Mouse (Mus musculus) heart, adult 18-20 months (tissue): Measurements from ENCODE around the gene Mpg. TPM values are rescaled to one million over a fixed set of nuclear protein-coding genes. Genes with fewer than 3 reads are reported as not detected.
A peak's percentile ranks its signal among the peaks of the same experiment; 100 is the strongest.

ENCODE experiments used
- DNase-seq, 2 experiments: peaks; one replicate each; pipeline ENCODE4 v3.0.0; 2021 to 2022; ENCODE audit warnings: mixed read lengths in 1 of 2
- total RNA-seq, 2 experiments: library from RNA; stranded (reverse); gene quantifications; 2 replicates each; pipeline ENCODE4 v1.2.3; 2021

Gene Mpg
- total RNA-seq, 2 experiments from 2014 or later: 5.6 TPM

- no peak for DNase-seq
Measured at GRCm38 (mm10) chr11:32201922-32202685, 24.2 kb upstream of the Mpg start.

GRCm38 (mm10) chr11:32205058-32205873 lies 21.0 kb upstream of the Mpg start, which contains the start of gene Snrnp25:
Gene Snrnp25, plus strand, starts transcription at chr11:32205415.
- peak; percentile 97 to 98 for DNase-seq

GRCm38 (mm10) chr11:32210623-32211022 lies 15.7 kb upstream of the Mpg start:
- no peak for DNase-seq

GRCm38 (mm10) chr11:32215372-32216162 lies 10.7 kb upstream of the Mpg start:
- no peak for DNase-seq

- peak; percentile 70 to 89 for DNase-seq
Measured at GRCm38 (mm10) chr11:32216851-32217250, 9.5 kb upstream of the Mpg start.

GRCm38 (mm10) chr11:32218501-32219050 lies 7.7 kb upstream of the Mpg start:
- peak; percentile 36 to 37 for DNase-seq

- no peak for DNase-seq
Measured at GRCm38 (mm10) chr11:32219287-32219686, 7.0 kb upstream of the Mpg start.

- DNase-seq: no peak
Measured at GRCm38 (mm10) chr11:32220607-32221224, 5.6 kb upstream of the Mpg start.

GRCm38 (mm10) chr11:32221225-32221950 lies 4.9 kb upstream of the Mpg start:
- DNase-seq: peak; percentile 83 to 86

GRCm38 (mm10) chr11:32221951-32222409 lies 4.3 kb upstream of the Mpg start, which contains the start of gene Rhbdf1:
Gene Rhbdf1, minus strand, starts transcription at chr11:32222300.
- peak; percentile 78 to 83 for DNase-seq

GRCm38 (mm10) chr11:32222570-32223194 lies 3.6 kb upstream of the Mpg start:
- DNase-seq: peak; percentile 47 to 49

- DNase-seq: no peak
Measured at GRCm38 (mm10) chr11:32223297-32223967, 2.9 kb upstream of the Mpg start.

- DNase-seq: peak; percentile 94
Measured at GRCm38 (mm10) chr11:32224468-32225139, 1.7 kb upstream of the Mpg start.

GRCm38 (mm10) chr11:32225222-32226104 lies 842 bp upstream of the Mpg start:
- DNase-seq: peak in 1 of 2 experiments; percentile 71

- no peak for DNase-seq
Measured at GRCm38 (mm10) chr11:32227041-32227440, 736 bp downstream of the Mpg start.

- DNase-seq: no peak
Measured at GRCm38 (mm10) chr11:32227555-32227954, 1.2 kb downstream of the Mpg start.

- DNase-seq: peak in 1 of 2 experiments; percentile 4
Measured at GRCm38 (mm10) chr11:32228292-32228845, 2.1 kb downstream of the Mpg start.
